Mouse (Mus musculus): ENCODE data around the gene Prkca. TPM values are rescaled to one million over a fixed set of nuclear protein-coding genes. Genes with fewer than 3 reads are reported as not detected.

The Prkca gene
- polyA plus RNA-seq, 1 experiment: 5.4 TPM

DNA sequence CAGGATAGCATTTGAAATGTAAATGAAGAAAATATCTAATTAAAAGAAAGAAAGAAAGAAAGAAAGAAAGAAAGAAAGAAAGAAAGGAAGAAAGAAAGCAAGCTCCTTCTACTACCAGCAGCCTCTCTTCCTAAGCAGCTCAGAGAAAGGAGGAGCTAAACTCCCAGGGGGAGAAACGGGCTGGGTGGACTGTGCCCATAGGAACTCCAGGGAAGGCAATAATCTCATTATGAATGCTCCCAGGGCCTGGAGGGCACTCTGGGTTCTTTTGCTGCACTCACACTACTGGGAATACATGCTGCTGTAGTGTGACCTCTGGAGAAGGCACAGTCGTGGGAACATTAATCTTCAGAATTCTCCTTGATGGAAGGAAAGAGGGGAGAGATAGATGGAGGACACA lies 107.5 kb downstream of the Prkca start:
- H3K27me3 ChIP-seq (replicated peaks; ENCODE audit: control insufficient read depth, insufficient read depth, low read length): no peaks in the 10 kb centered on the region
- H3K4me3 ChIP-seq (ENCODE audit: insufficient read depth, low read depth, low read length): no peak overlapping the region
- 28% methylated on average over 2 of the region's 2 CpGs for WGBS
- H3K4me1 ChIP-seq (ENCODE audit: control insufficient read depth, insufficient read depth, low read length): no peaks in the 10 kb centered on the region
- no peaks in the 10 kb centered on the region for H3K36me3 ChIP-seq (ENCODE audit: control insufficient read depth, insufficient read depth, low read length)
- no peak overlapping the region for H3K27ac ChIP-seq (ENCODE audit: insufficient read depth, low read depth, low read length)
- TF ChIP-seq POLR2A (IDR thresholded peaks at IDR 0.05; ENCODE audit: low read depth, low read length) (no peak), CTCF (conservative IDR thresholded peaks at IDR 0.05; ENCODE audit: insufficient read depth, insufficient read length, low read depth, low read length) (no peak)
- no peak for DNase-seq

DNA sequence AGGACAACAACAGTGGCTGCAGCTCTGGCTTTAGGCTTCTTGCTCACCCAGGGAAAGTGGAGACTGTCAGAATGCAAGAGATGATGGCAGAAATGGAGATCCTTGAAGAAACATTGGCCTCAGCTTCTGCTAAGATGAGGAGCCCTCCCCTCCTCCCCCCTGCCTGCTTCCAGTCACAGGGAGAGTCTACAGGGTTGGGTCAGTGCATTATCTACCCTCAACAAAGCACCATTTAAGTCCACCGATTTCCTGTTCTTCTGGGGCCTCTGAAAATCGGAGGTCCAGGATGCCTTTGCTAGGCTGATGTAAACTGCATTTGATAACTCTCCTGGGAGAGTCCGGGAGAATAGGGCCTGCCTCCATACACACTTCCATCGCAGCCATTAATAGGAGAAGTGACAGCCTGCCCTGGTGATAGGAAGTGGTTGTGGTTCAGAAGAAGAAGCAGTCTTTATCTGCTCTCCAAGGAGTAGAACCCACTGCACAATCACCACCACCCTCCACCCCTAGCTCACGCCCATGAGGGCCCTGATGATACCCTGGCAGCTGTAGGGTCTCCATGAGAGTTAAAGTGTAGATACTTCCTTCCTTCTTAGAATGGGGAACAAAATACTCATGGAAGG lies 108.5 kb downstream of the Prkca start:
- no peak for DNase-seq
- Histone ChIP-seq H3K4me1 (ENCODE audit: control insufficient read depth, insufficient read depth, low read length) (no peaks in the 10 kb centered on the region; the same call in 1 of the 2 replicates), H3K27ac (ENCODE audit: insufficient read depth, low read depth, low read length) (no peak overlapping the region), H3K27me3 (replicated peaks; ENCODE audit: control insufficient read depth, insufficient read depth, low read length) (no peaks in the 10 kb centered on the region), H3K4me3 (ENCODE audit: insufficient read depth, low read depth, low read length) (no peak overlapping the region), H3K36me3 (ENCODE audit: control insufficient read depth, insufficient read depth, low read length) (no peaks in the 10 kb centered on the region)
- no peak for TF ChIP-seq CTCF (conservative IDR thresholded peaks at IDR 0.05; ENCODE audit: insufficient read depth, insufficient read length, low read depth, low read length)
- TF ChIP-seq POLR2A (IDR thresholded peaks at IDR 0.05; ENCODE audit: low read depth, low read length): no peak
- 73% methylated on average over 5 of the region's 5 CpGs for WGBS

DNA sequence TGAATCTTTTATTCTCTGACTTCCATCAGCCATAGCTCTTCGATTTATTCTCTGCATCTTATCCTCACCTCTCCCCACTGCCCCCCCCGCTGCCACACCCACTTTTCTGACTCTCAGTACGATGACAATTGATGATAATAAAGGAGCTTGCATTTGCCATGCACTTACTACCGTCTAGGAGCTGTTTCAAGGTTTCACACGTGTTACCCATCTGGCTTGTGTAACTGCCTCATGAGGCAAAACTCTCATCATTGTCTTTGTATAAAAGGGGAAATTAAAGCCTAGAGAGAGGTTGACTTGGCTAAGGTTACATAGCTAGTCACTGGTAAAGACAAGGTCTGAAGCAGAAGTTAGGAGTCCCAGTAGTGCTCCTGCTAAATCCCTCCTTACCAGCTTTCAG lies 110.7 kb downstream of the Prkca start:
- Histone ChIP-seq H3K36me3 (ENCODE audit: control insufficient read depth, insufficient read depth, low read length) (no peaks in the 10 kb centered on the region), H3K4me1 (ENCODE audit: control insufficient read depth, insufficient read depth, low read length) (peaks cover 9% of the 10 kb centered on the region), H3K27ac (ENCODE audit: insufficient read depth, low read depth, low read length) (no peak overlapping the region), H3K27me3 (replicated peaks; ENCODE audit: control insufficient read depth, insufficient read depth, low read length) (no peaks in the 10 kb centered on the region), H3K4me3 (ENCODE audit: insufficient read depth, low read depth, low read length) (no peak overlapping the region)
- 86% methylated on average over 5 of the region's 5 CpGs for WGBS
- DNase-seq: no peak
- TF ChIP-seq CTCF (conservative IDR thresholded peaks at IDR 0.05; ENCODE audit: insufficient read depth, insufficient read length, low read depth, low read length) (no peak), POLR2A (IDR thresholded peaks at IDR 0.05; ENCODE audit: low read depth, low read length) (no peak)

DNA sequence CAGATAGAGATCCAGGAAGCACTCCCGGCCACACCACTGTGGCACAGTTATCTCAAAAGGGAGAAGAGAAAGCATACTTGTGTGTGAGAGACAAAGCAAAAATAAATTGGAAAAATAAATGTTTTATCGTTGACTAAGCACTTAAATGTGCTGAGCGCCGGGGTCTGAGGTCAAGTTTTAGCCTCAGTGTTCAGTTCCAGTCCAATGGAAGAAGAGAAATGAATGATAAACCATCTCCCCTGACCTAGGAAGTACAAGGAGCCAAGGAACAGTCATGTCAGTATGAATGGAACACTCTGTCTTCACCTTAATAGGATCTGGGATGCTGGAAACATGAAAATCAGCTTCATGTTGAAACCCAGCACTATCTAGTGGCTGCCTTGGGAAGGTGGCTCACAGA lies 113.6 kb downstream of the Prkca start:
- no peaks in the 10 kb centered on the region for H3K36me3 ChIP-seq (ENCODE audit: control insufficient read depth, insufficient read depth, low read length)
- H3K4me1 ChIP-seq (ENCODE audit: control insufficient read depth, insufficient read depth, low read length): peaks cover 9% of the 10 kb centered on the region
- TF ChIP-seq CTCF (conservative IDR thresholded peaks at IDR 0.05; ENCODE audit: insufficient read depth, insufficient read length, low read depth, low read length) (no peak), POLR2A (IDR thresholded peaks at IDR 0.05; ENCODE audit: low read depth, low read length) (no peak)
- WGBS: 61% methylated on average over 4 of the region's 4 CpGs
- no peaks in the 10 kb centered on the region for H3K27me3 ChIP-seq (replicated peaks; ENCODE audit: control insufficient read depth, insufficient read depth, low read length)
- no peak overlapping the region for H3K27ac ChIP-seq (ENCODE audit: insufficient read depth, low read depth, low read length)
- H3K4me3 ChIP-seq (ENCODE audit: insufficient read depth, low read depth, low read length): no peak overlapping the region
- peak; percentile 61 for DNase-seq

- no peak overlapping the region for H3K4me3 ChIP-seq (ENCODE audit: insufficient read depth, low read depth, low read length)
- no peak for TF ChIP-seq CTCF (conservative IDR thresholded peaks at IDR 0.05; ENCODE audit: insufficient read depth, insufficient read length, low read depth, low read length)
- TF ChIP-seq POLR2A (IDR thresholded peaks at IDR 0.05; ENCODE audit: low read depth, low read length): no peak
- 0 out of 2 replicates have a peak overlapping the region, but pooled peaks have one; percentile 4 for H3K27ac ChIP-seq (ENCODE audit: insufficient read depth, low read depth, low read length)
- no peaks in the 10 kb centered on the region for H3K27me3 ChIP-seq (replicated peaks; ENCODE audit: control insufficient read depth, insufficient read depth, low read length)
- H3K36me3 ChIP-seq (ENCODE audit: control insufficient read depth, insufficient read depth, low read length): no peaks in the 10 kb centered on the region
- WGBS: 56% methylated on average over 8 of the region's 8 CpGs
- peak; percentile 78 for DNase-seq
- peaks cover 9% of the 10 kb centered on the region for H3K4me1 ChIP-seq (ENCODE audit: control insufficient read depth, insufficient read depth, low read length)
These were observed 114.4 kb downstream of the Prkca start for GRCm38 (mm10) chr11:108229176-108229946.

- DNase-seq: no peak
- no peak for TF ChIP-seq POLR2A (IDR thresholded peaks at IDR 0.05; ENCODE audit: low read depth, low read length)
- TF ChIP-seq CTCF (conservative IDR thresholded peaks at IDR 0.05; ENCODE audit: insufficient read depth, insufficient read length, low read depth, low read length): no peak
- Histone ChIP-seq H3K27me3 (replicated peaks; ENCODE audit: control insufficient read depth, insufficient read depth, low read length) (no peaks in the 10 kb centered on the region), H3K36me3 (ENCODE audit: control insufficient read depth, insufficient read depth, low read length) (no peaks in the 10 kb centered on the region), H3K4me3 (ENCODE audit: insufficient read depth, low read depth, low read length) (no peak overlapping the region), H3K27ac (ENCODE audit: insufficient read depth, low read depth, low read length) (no peak overlapping the region), H3K4me1 (ENCODE audit: control insufficient read depth, insufficient read depth, low read length) (peaks cover 9% of the 10 kb centered on the region)
- 97% methylated on average over 4 of the region's 4 CpGs for WGBS
These were observed 115.2 kb downstream of the Prkca start for GRCm38 (mm10) chr11:108228497-108228896.

DNA sequence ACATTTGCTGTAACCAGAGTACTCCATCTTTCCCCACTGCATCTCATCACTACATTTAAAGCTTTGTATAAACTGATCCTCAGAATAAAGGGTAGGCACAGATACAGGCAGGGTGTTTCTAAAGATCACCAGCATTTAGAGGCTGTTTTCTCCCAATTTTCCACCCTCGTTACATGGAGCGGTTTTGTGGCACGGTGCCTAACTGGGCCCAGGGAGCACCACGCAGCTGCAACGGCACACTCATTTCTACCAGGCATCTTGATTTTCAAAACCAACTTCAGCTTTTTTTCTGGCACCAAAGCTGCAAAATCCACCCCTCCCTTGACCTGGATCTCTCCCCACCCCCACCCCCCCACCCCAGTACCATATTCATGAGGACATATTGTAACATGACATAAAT lies 117.5 kb downstream of the Prkca start:
- no peak overlapping the region for H3K4me3 ChIP-seq (ENCODE audit: insufficient read depth, low read depth, low read length)
- H3K4me1 ChIP-seq (ENCODE audit: control insufficient read depth, insufficient read depth, low read length): peaks cover 9% of the 10 kb centered on the region
- H3K27ac ChIP-seq (ENCODE audit: insufficient read depth, low read depth, low read length): no peak overlapping the region
- TF ChIP-seq CTCF (conservative IDR thresholded peaks at IDR 0.05; ENCODE audit: insufficient read depth, insufficient read length, low read depth, low read length) (no peak), POLR2A (IDR thresholded peaks at IDR 0.05; ENCODE audit: low read depth, low read length) (no peak)
- DNase-seq: no peak
- WGBS: 93% methylated on average over 5 of the region's 5 CpGs
- no peaks in the 10 kb centered on the region for H3K27me3 ChIP-seq (replicated peaks; ENCODE audit: control insufficient read depth, insufficient read depth, low read length)
- no peaks in the 10 kb centered on the region for H3K36me3 ChIP-seq (ENCODE audit: control insufficient read depth, insufficient read depth, low read length)
